Mouse (Mus musculus): ENCODE measurements at regions not wholly inside any gene's neighbourhood (a gene's known extent, or its start where the extent isn't known, plus 50 kb on each side); places are given as distances from the start of the nearest gene placed in this dataset.

GRCm38 (mm10) chr13:44121241-44121671, 336.7 kb downstream of the Cd83 start:
- Histone ChIP-seq H3K36me3 (ENCODE audit: control insufficient read depth, insufficient read depth, low read length, poor library complexity, severe bottlenecking) (no peaks in the 10 kb centered on the region), H3K27me3 (ENCODE audit: control insufficient read depth, insufficient read depth, low read length, poor library complexity, severe bottlenecking) (no peaks in the 10 kb centered on the region)
- DNase-seq (ENCODE audit: low read depth, low spot score), result no peak

- H3K36me3 ChIP-seq (ENCODE audit: control insufficient read depth, insufficient read depth, low read length, poor library complexity, severe bottlenecking), result no peaks in the 10 kb centered on the region
- DNase-seq (ENCODE audit: low read depth, low spot score), result peak; percentile 72
- no peaks in the 10 kb centered on the region for H3K27me3 ChIP-seq (ENCODE audit: control insufficient read depth, insufficient read depth, low read length, poor library complexity, severe bottlenecking)
Observed at GRCm38 (mm10) chr13:44121932-44122331, 337.4 kb downstream of the Cd83 start.

- no peak for DNase-seq (ENCODE audit: low read depth, low spot score)
- H3K27me3 ChIP-seq (ENCODE audit: control insufficient read depth, insufficient read depth, low read length, poor library complexity, severe bottlenecking), result no peaks in the 10 kb centered on the region
- no peaks in the 10 kb centered on the region for H3K36me3 ChIP-seq (ENCODE audit: control insufficient read depth, insufficient read depth, low read length, poor library complexity, severe bottlenecking)
Observed at GRCm38 (mm10) chr13:44126198-44126597, 341.6 kb downstream of the Cd83 start.

GRCm38 (mm10) chr13:44128506-44129274, 344.1 kb downstream of the Cd83 start:
- Histone ChIP-seq H3K36me3 (ENCODE audit: control insufficient read depth, insufficient read depth, low read length, poor library complexity, severe bottlenecking) (no peaks in the 10 kb centered on the region), H3K27me3 (ENCODE audit: control insufficient read depth, insufficient read depth, low read length, poor library complexity, severe bottlenecking) (no peaks in the 10 kb centered on the region)
- no peak for DNase-seq (ENCODE audit: low read depth, low spot score)

- H3K27me3 ChIP-seq (ENCODE audit: control insufficient read depth, insufficient read depth, low read length, poor library complexity, severe bottlenecking), result no peaks in the 10 kb centered on the region
- DNase-seq (ENCODE audit: low read depth, low spot score), result no peak
- no peaks in the 10 kb centered on the region for H3K36me3 ChIP-seq (ENCODE audit: control insufficient read depth, insufficient read depth, low read length, poor library complexity, severe bottlenecking)
Observed at GRCm38 (mm10) chr13:44131916-44132315, 347.3 kb downstream of the Cd83 start.

GRCm38 (mm10) chr13:44132510-44132909, 347.9 kb downstream of the Cd83 start:
- Histone ChIP-seq H3K27me3 (ENCODE audit: control insufficient read depth, insufficient read depth, low read length, poor library complexity, severe bottlenecking) (no peaks in the 10 kb centered on the region), H3K36me3 (ENCODE audit: control insufficient read depth, insufficient read depth, low read length, poor library complexity, severe bottlenecking) (no peaks in the 10 kb centered on the region)
- no peak for DNase-seq (ENCODE audit: low read depth, low spot score)

GRCm38 (mm10) chr13:44133436-44133835, 348.9 kb downstream of the Cd83 start:
- peak; percentile 54 for DNase-seq (ENCODE audit: low read depth, low spot score)
- Histone ChIP-seq H3K27me3 (ENCODE audit: control insufficient read depth, insufficient read depth, low read length, poor library complexity, severe bottlenecking) (no peaks in the 10 kb centered on the region), H3K36me3 (ENCODE audit: control insufficient read depth, insufficient read depth, low read length, poor library complexity, severe bottlenecking) (no peaks in the 10 kb centered on the region)

- Histone ChIP-seq H3K27me3 (ENCODE audit: control insufficient read depth, insufficient read depth, low read length, poor library complexity, severe bottlenecking) (no peaks in the 10 kb centered on the region), H3K36me3 (ENCODE audit: control insufficient read depth, insufficient read depth, low read length, poor library complexity, severe bottlenecking) (no peaks in the 10 kb centered on the region)
- no peak for DNase-seq (ENCODE audit: low read depth, low spot score)
Observed at GRCm38 (mm10) chr13:44141181-44141580, 356.6 kb downstream of the Cd83 start.

- H3K27me3 ChIP-seq (ENCODE audit: control insufficient read depth, insufficient read depth, low read length, poor library complexity, severe bottlenecking), result no peaks in the 10 kb centered on the region
- no peaks in the 10 kb centered on the region for H3K36me3 ChIP-seq (ENCODE audit: control insufficient read depth, insufficient read depth, low read length, poor library complexity, severe bottlenecking)
- no peak for DNase-seq (ENCODE audit: low read depth, low spot score)
Observed at GRCm38 (mm10) chr13:44145441-44145840, 360.9 kb downstream of the Cd83 start.

GRCm38 (mm10) chr13:44147841-44148240, 363.3 kb downstream of the Cd83 start:
- DNase-seq (ENCODE audit: low read depth, low spot score), result no peak
- no peaks in the 10 kb centered on the region for H3K36me3 ChIP-seq (ENCODE audit: control insufficient read depth, insufficient read depth, low read length, poor library complexity, severe bottlenecking)
- no peaks in the 10 kb centered on the region for H3K27me3 ChIP-seq (ENCODE audit: control insufficient read depth, insufficient read depth, low read length, poor library complexity, severe bottlenecking)

- H3K27me3 ChIP-seq (ENCODE audit: control insufficient read depth, insufficient read depth, low read length, poor library complexity, severe bottlenecking), result no peaks in the 10 kb centered on the region
- no peaks in the 10 kb centered on the region for H3K36me3 ChIP-seq (ENCODE audit: control insufficient read depth, insufficient read depth, low read length, poor library complexity, severe bottlenecking)
- DNase-seq (ENCODE audit: low read depth, low spot score), result no peak
Observed at GRCm38 (mm10) chr13:44149499-44149898, 364.9 kb downstream of the Cd83 start.

GRCm38 (mm10) chr13:44151526-44151925, 367.0 kb downstream of the Cd83 start:
- H3K36me3 ChIP-seq (ENCODE audit: control insufficient read depth, insufficient read depth, low read length, poor library complexity, severe bottlenecking), result no peaks in the 10 kb centered on the region
- DNase-seq (ENCODE audit: low read depth, low spot score), result no peak
- no peaks in the 10 kb centered on the region for H3K27me3 ChIP-seq (ENCODE audit: control insufficient read depth, insufficient read depth, low read length, poor library complexity, severe bottlenecking)

- DNase-seq (ENCODE audit: low read depth, low spot score), result peak; percentile 50
Observed at GRCm38 (mm10) chr13:44152806-44153613, 368.4 kb downstream of the Cd83 start.

GRCm38 (mm10) chr13:44153784-44154183, 369.2 kb downstream of the Cd83 start:
- no peaks in the 10 kb centered on the region for H3K27me3 ChIP-seq (ENCODE audit: control insufficient read depth, insufficient read depth, low read length, poor library complexity, severe bottlenecking)
- DNase-seq (ENCODE audit: low read depth, low spot score), result peak; percentile 28
- H3K36me3 ChIP-seq (ENCODE audit: control insufficient read depth, insufficient read depth, low read length, poor library complexity, severe bottlenecking), result no peaks in the 10 kb centered on the region

More at GRCm38 (mm10) chr13:44152806-44153613, 368.4 kb downstream of the Cd83 start:
- Histone ChIP-seq H3K27me3 (ENCODE audit: control insufficient read depth, insufficient read depth, low read length, poor library complexity, severe bottlenecking) (no peaks in the 10 kb centered on the region), H3K36me3 (ENCODE audit: control insufficient read depth, insufficient read depth, low read length, poor library complexity, severe bottlenecking) (no peaks in the 10 kb centered on the region)

- DNase-seq (ENCODE audit: low read depth, low spot score), result no peak
- Histone ChIP-seq H3K27me3 (ENCODE audit: control insufficient read depth, insufficient read depth, low read length, poor library complexity, severe bottlenecking) (no peaks in the 10 kb centered on the region), H3K36me3 (ENCODE audit: control insufficient read depth, insufficient read depth, low read length, poor library complexity, severe bottlenecking) (no peaks in the 10 kb centered on the region)
Observed at GRCm38 (mm10) chr13:44155956-44156355, 371.4 kb downstream of the Cd83 start.

Data from splenic B cell, adult 2 months (primary cell).